Mouse (Mus musculus): ENCODE measurements around the gene Sema4d. TPM values are rescaled to one million over a fixed set of nuclear protein-coding genes. Genes with fewer than 3 reads are reported as not detected.
"Not testable (repeated sequence)": the region's sequence is repeated elsewhere in the genome, so short reads cannot be mapped to it uniquely, and the experiment has no call there.

Gene Sema4d
- polyA plus RNA-seq, 1 experiment from 2014 or later, result 14.7 TPM

DNA sequence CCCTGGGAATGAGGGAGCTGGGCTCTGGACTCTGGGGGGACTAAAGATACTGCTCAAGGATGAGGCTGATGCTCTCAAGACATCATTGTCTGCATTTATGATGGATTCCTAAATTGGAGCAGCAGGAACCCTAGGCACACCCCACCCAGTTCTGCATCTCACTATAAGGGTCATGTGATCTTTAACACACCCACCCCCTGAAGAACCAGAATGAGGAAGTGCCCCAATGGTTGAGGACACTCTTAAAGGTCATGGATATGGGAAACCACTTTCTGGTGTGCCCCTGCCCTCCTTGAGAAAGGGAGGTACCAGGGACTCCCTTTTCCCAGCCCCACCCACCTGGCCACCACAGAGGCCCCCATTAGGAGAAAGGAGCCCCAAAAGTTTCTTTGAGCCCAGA lies 97.1 kb downstream of the Sema4d start:
- no peak for ATAC-seq (replicated peaks; ENCODE audit: insufficient number of reproducible peaks, insufficient read depth, low FRiP score, low read depth)
- no peak overlapping the region for H3K4me2 ChIP-seq
- 0 out of 2 replicates have a peak, but pooled peaks cover 1% of the 10 kb centered on the region for H3K36me3 ChIP-seq
- no peaks in the 10 kb centered on the region for H3K9me3 ChIP-seq (replicated peaks)
- no peak overlapping the region for H3K27ac ChIP-seq
- H3K27me3 ChIP-seq, result no peaks in the 10 kb centered on the region
- H3K4me1 ChIP-seq (replicated peaks), result peaks cover 15% of the 10 kb centered on the region
- H3K4me3 ChIP-seq, result no peak overlapping the region
- H3K9ac ChIP-seq, result no peak overlapping the region

DNA sequence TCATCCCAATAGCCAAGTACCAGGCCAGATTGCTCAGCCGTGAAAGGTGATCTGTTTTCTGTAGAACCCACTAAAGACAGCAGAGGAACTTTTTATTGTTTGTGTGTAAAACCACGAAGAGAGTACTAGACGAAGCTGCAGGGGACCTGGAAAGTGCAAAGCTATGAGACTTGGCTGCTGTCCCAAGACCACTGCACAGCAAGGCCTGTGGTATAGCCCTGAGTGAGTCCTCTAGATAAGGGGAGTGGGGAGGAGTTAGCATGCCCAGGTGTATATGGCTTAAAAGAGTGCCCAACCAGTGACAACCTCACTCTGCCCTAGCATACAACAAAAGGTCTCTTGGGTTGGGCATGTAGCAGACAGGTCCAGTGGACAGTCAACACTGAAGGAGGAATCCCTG lies 104.9 kb downstream of the Sema4d start:
- Histone ChIP-seq H3K9ac (no peak overlapping the region), H3K4me3 (no peak overlapping the region), H3K27ac (peak overlapping the region; percentile 29), H3K4me2 (no peak overlapping the region), H3K27me3 (no peaks in the 10 kb centered on the region), H3K36me3 (peaks cover 30% of the 10 kb centered on the region; the same call in 1 of the 2 replicates), H3K4me1 (replicated peaks) (peaks cover 17% of the 10 kb centered on the region; the same call in 1 of the 2 replicates), H3K9me3 (replicated peaks) (no peaks in the 10 kb centered on the region)
- WGBS, result 26% methylated on average over 3 of the region's 3 CpGs
- 0 out of 2 replicates have a peak, but pooled peaks have one; percentile 28 for ATAC-seq (replicated peaks; ENCODE audit: insufficient number of reproducible peaks, insufficient read depth, low FRiP score, low read depth)

DNA sequence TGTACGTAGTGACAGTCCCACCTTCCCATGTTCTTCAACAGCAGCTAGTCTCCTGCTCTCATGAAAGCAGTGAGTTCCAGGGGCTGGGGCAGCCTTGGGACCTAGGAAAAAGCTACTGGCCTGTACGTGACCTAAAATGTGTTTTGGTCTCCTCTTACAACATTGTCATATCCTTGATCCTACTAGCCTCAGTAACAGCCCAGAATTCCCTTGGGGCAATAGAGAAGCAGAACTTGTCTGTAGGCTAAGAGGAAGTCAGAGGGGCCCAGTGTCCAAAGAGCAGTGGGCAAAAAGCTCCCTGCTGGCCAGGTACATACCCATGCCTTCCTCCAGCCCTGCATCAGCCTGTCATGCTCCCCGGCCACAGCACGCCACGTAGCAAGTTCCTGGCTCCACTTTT lies 106.6 kb downstream of the Sema4d start:
- Histone ChIP-seq H3K36me3 (peaks cover 46% of the 10 kb centered on the region), H3K4me3 (no peak overlapping the region), H3K9me3 (replicated peaks) (no peaks in the 10 kb centered on the region), H3K9ac (no peak overlapping the region), H3K27ac (no peak overlapping the region), H3K27me3 (no peaks in the 10 kb centered on the region), H3K4me1 (replicated peaks) (peaks cover 17% of the 10 kb centered on the region; the same call in 1 of the 2 replicates), H3K4me2 (no peak overlapping the region)
- WGBS, result 98% methylated on average over 5 of the region's 5 CpGs
- no peak for ATAC-seq (replicated peaks; ENCODE audit: insufficient number of reproducible peaks, insufficient read depth, low FRiP score, low read depth)

DNA sequence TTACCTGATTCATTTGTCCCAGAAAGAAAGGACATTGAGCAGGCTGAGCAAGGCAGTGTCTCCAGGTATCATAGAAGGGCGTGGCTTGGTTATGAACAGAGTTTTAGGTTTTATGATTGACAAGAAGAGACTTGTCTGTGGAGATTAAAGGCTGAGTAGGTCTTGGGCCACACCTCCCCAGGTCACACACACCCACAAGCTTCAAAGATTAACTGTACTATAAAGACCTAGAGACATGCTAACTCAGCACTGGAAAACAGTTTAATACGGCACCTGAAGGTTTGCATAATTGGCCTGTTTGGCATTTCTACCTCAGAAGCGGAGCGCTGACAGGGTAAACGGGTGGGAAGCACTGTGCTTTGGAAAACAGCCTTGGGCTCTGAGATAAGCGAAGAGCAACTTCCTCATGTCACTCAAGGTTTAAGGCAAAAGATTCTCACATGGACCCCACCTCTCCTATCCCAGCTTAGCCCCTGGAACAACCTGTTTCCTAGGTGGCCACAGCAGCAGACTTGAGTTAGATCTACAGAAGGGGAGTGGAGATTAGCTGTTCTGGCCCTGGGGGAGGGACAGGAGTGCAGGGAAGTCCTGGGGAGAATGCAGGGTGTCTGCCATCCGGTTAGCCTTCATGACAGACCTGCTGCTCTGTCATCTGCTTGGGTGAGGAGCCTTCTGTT lies 108.1 kb downstream of the Sema4d start:
- H3K27ac ChIP-seq, result no peak overlapping the region
- no peak overlapping the region for H3K4me3 ChIP-seq
- H3K36me3 ChIP-seq, result peaks cover 61% of the 10 kb centered on the region
- peaks cover 16% of the 10 kb centered on the region; the same call in 1 of the 2 replicates for H3K4me1 ChIP-seq (replicated peaks)
- ATAC-seq (replicated peaks; ENCODE audit: insufficient number of reproducible peaks, insufficient read depth, low FRiP score, low read depth), result no peak
- 81% methylated on average over 7 of the region's 7 CpGs for WGBS
- H3K27me3 ChIP-seq, result no peaks in the 10 kb centered on the region
- no peaks in the 10 kb centered on the region for H3K9me3 ChIP-seq (replicated peaks)
- H3K9ac ChIP-seq, result no peak overlapping the region
- H3K4me2 ChIP-seq, result no peak overlapping the region

DNA sequence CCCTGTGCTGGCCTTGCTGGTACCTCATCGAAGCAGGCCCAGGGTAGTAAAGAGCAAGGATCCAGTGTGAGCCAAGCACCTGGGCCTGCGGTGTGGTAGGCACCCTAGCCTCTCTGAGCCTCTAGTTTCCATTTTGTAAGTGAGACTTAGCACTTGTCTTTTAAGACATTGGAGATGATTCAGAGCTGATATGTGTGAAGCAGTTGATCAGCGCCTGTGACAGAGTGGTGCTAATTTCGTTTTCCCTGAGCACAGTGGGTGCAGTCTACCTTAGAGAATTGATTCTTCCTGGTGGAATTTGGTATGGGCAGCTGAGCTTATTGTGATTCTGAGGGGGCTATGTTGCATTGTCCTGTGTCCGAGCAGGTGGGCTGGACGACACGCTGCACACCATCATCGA lies 111.9 kb downstream of the Sema4d start:
- Histone ChIP-seq H3K4me3 (no peak overlapping the region), H3K9me3 (replicated peaks) (no peaks in the 10 kb centered on the region), H3K36me3 (peaks cover 91% of the 10 kb centered on the region), H3K27me3 (no peaks in the 10 kb centered on the region), H3K9ac (no peak overlapping the region), H3K4me2 (no peak overlapping the region), H3K4me1 (replicated peaks) (peaks cover 2% of the 10 kb centered on the region; the same call in 1 of the 2 replicates), H3K27ac (no peak overlapping the region)
- 93% methylated on average over 8 of the region's 8 CpGs for WGBS
- no peak for ATAC-seq (replicated peaks; ENCODE audit: insufficient number of reproducible peaks, insufficient read depth, low FRiP score, low read depth)

DNA sequence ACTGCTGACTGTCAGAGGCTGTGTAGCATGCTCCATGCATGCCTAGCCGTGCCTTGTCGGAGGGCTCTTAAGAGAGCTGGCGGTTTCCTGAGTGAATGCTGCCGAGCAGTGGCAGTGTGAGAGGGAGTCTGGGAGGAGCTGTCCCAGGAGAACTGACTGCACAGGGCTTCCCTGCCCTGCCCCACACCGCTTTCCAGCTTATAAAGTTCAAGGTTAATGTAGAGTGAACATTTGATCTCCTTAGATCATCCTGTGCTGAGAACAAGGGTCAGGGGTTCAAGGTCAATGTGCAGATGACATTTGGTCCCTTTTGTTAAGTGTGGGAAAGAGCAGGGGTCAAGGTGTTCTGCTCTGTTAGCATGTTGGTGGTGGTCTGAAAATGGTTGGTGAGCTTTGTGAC lies 112.5 kb downstream of the Sema4d start:
- WGBS, result 60% methylated on average over 5 of the region's 5 CpGs
- no peak for ATAC-seq (replicated peaks; ENCODE audit: insufficient number of reproducible peaks, insufficient read depth, low FRiP score, low read depth)

DNA sequence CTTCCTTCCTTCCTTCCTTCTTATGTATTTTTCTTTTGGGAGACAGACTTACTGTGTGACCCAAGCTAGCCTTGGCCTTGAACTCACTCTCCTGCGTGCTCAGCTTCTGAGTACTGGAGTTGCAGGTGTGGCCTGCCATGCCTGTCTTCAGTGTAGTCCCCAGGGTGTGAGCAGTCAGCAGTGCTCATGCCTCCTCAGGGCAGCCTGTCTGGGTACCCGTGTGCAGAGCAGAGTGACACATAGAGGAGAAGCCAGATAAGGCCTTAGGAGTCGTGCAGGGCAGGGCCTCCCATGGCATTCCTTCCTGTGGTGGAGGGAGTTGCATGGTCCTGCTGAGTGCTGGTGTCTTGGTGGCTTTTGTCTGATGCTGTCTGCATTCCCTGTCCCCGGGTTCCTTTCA lies 114.2 kb downstream of the Sema4d start:
- Histone ChIP-seq H3K4me1 (replicated peaks) (peaks cover 2% of the 10 kb centered on the region; the same call in 1 of the 2 replicates), H3K27ac (no peak overlapping the region), H3K4me3 (no peak overlapping the region), H3K36me3 (peaks cover 95% of the 10 kb centered on the region), H3K9ac (no peak overlapping the region), H3K9me3 (replicated peaks) (no peaks in the 10 kb centered on the region), H3K27me3 (no peaks in the 10 kb centered on the region), H3K4me2 (no peak overlapping the region)
- ATAC-seq (replicated peaks; ENCODE audit: insufficient number of reproducible peaks, insufficient read depth, low FRiP score, low read depth), result no peak; the same call in 1 of the 2 replicates
- 52% methylated on average over 4 of the region's 4 CpGs for WGBS

More for the DNA sequence above, 112.5 kb downstream of the Sema4d start:
- no peak overlapping the region for H3K4me3 ChIP-seq
- H3K27ac ChIP-seq, result no peak overlapping the region
- H3K27me3 ChIP-seq, result no peaks in the 10 kb centered on the region
- H3K9ac ChIP-seq, result no peak overlapping the region
- H3K36me3 ChIP-seq, result peaks cover 96% of the 10 kb centered on the region
- peaks cover 2% of the 10 kb centered on the region; the same call in 1 of the 2 replicates for H3K4me1 ChIP-seq (replicated peaks)
- H3K9me3 ChIP-seq (replicated peaks), result no peaks in the 10 kb centered on the region
- H3K4me2 ChIP-seq, result no peak overlapping the region

DNA sequence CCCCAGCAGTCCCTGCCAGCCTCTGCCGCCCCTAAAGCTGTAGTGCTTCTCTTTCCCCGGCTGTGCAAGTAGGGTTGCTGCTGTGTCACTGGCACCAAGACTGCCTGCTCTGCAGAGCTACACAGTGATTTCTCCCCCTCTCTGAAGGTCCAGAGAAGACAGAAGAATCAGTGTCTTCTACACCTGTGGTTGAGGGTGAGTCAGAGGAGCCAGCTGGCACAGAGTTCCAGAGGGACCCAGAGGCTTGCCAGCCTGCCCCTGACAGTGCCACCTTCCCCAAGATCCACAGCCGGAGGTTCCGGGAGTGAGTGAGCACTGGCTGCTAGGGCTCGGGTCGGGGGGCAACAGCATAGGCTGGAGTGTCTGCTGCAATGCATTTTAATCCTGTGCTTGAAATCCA lies 114.9 kb downstream of the Sema4d start:
- no peak overlapping the region for H3K27ac ChIP-seq
- no peak for ATAC-seq (replicated peaks; ENCODE audit: insufficient number of reproducible peaks, insufficient read depth, low FRiP score, low read depth)
- no peak overlapping the region for H3K4me2 ChIP-seq
- H3K9me3 ChIP-seq (replicated peaks), result no peaks in the 10 kb centered on the region
- H3K4me3 ChIP-seq, result no peak overlapping the region
- H3K4me1 ChIP-seq (replicated peaks), result peaks cover 2% of the 10 kb centered on the region; the same call in 1 of the 2 replicates
- no peak overlapping the region for H3K9ac ChIP-seq
- 89% methylated on average over 6 of the region's 6 CpGs for WGBS
- no peaks in the 10 kb centered on the region for H3K27me3 ChIP-seq
- H3K36me3 ChIP-seq, result peaks cover 95% of the 10 kb centered on the region

DNA sequence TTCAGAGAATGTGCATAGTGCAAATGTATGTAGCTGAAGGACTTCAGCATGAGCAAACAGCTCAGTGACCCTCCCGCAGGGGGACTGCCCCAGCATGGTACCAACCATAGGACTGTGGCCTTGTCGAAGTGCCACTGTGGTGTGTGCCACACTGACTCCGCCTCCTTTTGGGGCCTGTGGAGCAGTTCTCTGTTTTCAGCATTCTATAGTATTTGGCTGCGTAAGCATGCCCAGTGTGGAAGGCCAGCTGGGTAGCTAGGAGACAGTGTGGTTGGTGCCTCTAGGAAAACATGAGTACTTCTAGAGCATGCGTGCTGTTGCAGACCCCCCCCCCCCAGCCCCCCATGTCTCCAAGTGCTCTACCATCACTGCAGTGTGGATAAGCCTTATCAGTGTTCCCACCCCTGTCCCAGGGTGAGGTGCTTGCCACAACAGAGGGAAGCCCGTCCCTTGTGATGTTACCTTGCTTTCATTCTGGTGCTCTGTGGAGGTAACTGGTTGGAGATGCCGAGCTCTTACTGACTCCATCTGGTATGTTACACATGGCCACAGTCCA lies 115.8 kb downstream of the Sema4d start:
- Histone ChIP-seq H3K36me3 (peaks cover 94% of the 10 kb centered on the region), H3K9me3 (replicated peaks) (no peaks in the 10 kb centered on the region), H3K4me2 (no peak overlapping the region), H3K27ac (no peak overlapping the region), H3K27me3 (no peaks in the 10 kb centered on the region), H3K4me1 (replicated peaks) (peaks cover 2% of the 10 kb centered on the region; the same call in 1 of the 2 replicates), H3K9ac (no peak overlapping the region), H3K4me3 (no peak overlapping the region)
- WGBS, result 77% methylated on average over 7 of the region's 7 CpGs
- ATAC-seq (replicated peaks; ENCODE audit: insufficient number of reproducible peaks, insufficient read depth, low FRiP score, low read depth), result no peak

DNA sequence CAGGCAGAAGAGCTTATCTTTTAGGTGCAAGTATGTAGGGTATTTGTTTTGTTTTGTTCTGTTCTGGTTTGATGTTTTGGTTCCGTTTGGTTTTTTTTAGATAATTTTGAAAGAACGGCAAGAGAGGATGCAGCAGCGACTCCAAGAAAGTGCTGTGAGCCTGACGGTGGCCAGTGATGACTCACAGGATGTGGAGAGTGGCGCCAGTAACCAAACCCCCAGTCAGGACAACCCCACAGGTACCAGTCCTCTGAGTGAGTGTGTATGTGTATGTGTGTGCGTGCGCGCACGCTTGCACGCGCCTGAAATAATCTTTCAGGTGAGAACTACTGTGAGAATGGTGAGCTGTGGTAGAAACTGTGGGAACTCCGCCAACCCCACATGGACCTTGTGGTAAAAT lies 116.5 kb downstream of the Sema4d start:
- WGBS, result 92% methylated on average over 12 of the region's 12 CpGs
- peaks cover 88% of the 10 kb centered on the region for H3K36me3 ChIP-seq
- peaks cover 2% of the 10 kb centered on the region; the same call in 1 of the 2 replicates for H3K4me1 ChIP-seq (replicated peaks)
- ATAC-seq (replicated peaks; ENCODE audit: insufficient number of reproducible peaks, insufficient read depth, low FRiP score, low read depth), result no peak
- no peak overlapping the region for H3K27ac ChIP-seq
- H3K9ac ChIP-seq, result no peak overlapping the region
- H3K27me3 ChIP-seq, result no peaks in the 10 kb centered on the region
- H3K9me3 ChIP-seq (replicated peaks), result no peaks in the 10 kb centered on the region
- no peak overlapping the region for H3K4me2 ChIP-seq
- no peak overlapping the region for H3K4me3 ChIP-seq

DNA sequence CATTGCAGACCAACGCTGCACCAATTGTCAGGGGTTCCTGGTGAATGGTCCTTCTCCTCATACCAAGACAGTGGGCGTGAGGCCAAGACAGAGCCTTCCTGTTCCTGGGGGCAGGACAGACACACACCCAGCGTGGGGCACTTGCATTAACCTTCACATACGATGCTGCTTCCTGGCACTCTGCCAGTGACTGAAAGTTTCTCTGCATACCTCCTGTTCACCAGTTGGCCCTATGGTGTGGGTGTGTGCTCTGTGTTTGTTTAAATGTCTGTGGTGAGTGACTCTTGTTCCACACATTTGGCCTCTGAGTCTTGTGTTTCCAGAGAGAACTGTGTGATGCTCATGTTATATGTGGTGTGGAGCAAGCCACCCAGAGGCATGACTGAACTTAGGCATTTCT lies 116.9 kb downstream of the Sema4d start:
- 58% methylated on average over 4 of the region's 4 CpGs for WGBS

DNA sequence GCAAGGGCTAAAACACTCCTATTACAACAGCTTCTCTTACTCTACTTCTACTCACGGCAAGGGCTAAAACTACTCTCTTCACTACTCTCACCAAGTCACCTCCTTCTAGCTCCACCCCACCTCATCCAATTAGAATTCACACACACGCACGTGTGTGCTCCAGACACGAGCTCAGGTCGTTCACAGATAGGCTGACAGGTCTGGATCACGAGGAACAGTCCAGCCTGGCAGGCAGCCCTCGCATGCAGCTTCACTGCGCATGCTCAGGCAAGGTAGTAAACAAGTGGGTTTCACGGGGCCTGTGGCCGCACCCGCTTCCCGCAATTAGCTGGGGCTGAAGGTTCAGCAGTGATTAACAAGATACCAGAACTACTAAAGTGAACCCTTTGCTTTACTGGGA lies 125.4 kb downstream of the Sema4d start:
- not testable (repeated sequence) for H3K27ac ChIP-seq; H3K4me3 ChIP-seq; H3K9me3 ChIP-seq (replicated peaks); H3K9ac ChIP-seq; H3K27me3 ChIP-seq; H3K4me2 ChIP-seq; ATAC-seq (replicated peaks; ENCODE audit: insufficient number of reproducible peaks, insufficient read depth, low FRiP score, low read depth); H3K4me1 ChIP-seq (replicated peaks)
- peaks cover 71% of the 10 kb centered on the region for H3K36me3 ChIP-seq
- WGBS, result 85% methylated on average over 12 of the region's 12 CpGs

More for the DNA sequence above, 116.9 kb downstream of the Sema4d start:
- H3K27ac ChIP-seq, result no peak overlapping the region
- no peak overlapping the region for H3K9ac ChIP-seq
- ATAC-seq (replicated peaks; ENCODE audit: insufficient number of reproducible peaks, insufficient read depth, low FRiP score, low read depth), result no peak
- H3K9me3 ChIP-seq (replicated peaks), result no peaks in the 10 kb centered on the region
- peaks cover 2% of the 10 kb centered on the region; the same call in 1 of the 2 replicates for H3K4me1 ChIP-seq (replicated peaks)
- no peak overlapping the region for H3K4me3 ChIP-seq
- peaks cover 86% of the 10 kb centered on the region for H3K36me3 ChIP-seq
- H3K4me2 ChIP-seq, result no peak overlapping the region
- no peaks in the 10 kb centered on the region for H3K27me3 ChIP-seq
